Mouse (Mus musculus) layer of hippocampus, postnatal 25 days (tissue): ENCODE data around the gene Pop7. TPM values are rescaled to one million over a fixed set of nuclear protein-coding genes. Genes with fewer than 3 reads are reported as not detected.

Experiments
- DNase-seq, 2 experiments: peaks; one replicate each; pipeline ENCODE4 v3.0.0; 2022; ENCODE audit warnings: mixed read lengths in 2 of 2, low spot score in 1 of 2; ENCODE audit errors: extremely low spot score in 1 of 2
- total RNA-seq, 2 experiments: library from RNA; stranded (reverse); gene quantifications; 2 replicates each; pipeline ENCODE4 v1.2.3; 2021

The Pop7 gene
- total RNA-seq, 2 experiments from 2014 or later: 33.6 to 34.6 TPM

GRCm38 (mm10) chr5:137504041-137504440, 1.7 kb upstream of the Pop7 start:
- no peak for DNase-seq

DNA sequence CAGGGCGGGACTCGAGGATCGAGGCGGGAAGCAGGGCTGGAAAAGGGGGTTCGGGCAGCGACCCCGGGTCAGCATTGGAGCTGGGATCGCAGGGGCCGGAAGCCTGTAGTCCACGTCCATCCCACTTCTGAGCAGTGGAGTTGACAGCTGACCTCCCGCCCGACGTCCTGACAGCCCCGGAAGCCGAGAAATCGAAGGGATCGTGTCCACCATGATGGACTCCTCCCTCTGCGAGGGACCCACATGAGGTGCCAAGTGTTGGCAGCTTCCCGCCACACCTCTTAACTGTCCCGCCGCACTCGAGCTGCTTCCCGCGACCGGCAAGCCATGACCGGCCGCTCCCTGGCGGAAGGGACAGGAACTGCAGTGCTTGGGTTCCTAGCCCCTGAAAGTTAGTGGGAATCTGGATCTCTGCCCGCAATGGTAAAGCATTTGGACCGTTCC, 371 bp upstream of the Pop7 start:
- peak in 1 of 2 experiments; percentile 72 for DNase-seq

GRCm38 (mm10) chr5:137500186-137500585, 2.1 kb downstream of the Pop7 start:
- DNase-seq: no peak

- DNase-seq: no peak
Observed at GRCm38 (mm10) chr5:137493831-137494230, 8.5 kb downstream of the Pop7 start.

DNA sequence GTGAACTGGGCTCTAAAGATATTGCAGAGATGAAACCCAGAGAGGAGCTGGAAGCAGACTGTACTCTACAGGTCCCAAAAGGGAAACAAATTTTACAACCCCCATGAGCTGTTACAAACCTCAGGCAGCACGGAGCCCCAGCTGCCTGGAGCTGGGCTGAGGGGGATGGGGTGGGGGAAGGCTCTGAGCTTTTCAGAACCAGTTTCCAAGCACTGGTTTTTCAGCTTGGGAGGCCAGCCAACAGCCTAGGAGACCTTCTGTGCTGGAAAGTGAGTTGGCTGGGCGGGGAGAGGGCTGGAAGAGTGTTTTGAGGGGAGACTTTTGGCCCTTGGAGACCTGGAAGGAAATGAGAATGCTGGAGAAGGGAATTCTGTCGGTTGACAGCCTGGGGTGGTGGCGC, 10.8 kb downstream of the Pop7 start:
- DNase-seq: peak in 1 of 2 experiments; percentile 42

GRCm38 (mm10) chr5:137487616-137488015, 14.7 kb downstream of the Pop7 start:
- DNase-seq: no peak

DNA sequence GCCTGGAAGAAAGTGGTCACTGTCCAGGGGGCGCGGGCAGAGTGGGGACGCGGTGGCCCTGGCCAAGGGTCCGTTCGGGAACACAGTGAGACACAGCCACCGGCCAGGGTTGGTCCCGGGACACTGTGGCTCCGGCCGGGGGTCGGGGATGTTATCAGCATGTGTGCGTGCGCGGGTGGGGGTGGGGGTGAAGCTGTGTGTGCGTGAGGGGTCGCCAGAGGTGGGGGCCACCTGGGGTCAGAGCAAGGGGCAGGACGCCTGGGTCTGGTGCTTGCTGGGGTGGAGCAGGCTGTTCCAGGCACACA, 16.5 kb downstream of the Pop7 start:
- no peak for DNase-seq

DNA sequence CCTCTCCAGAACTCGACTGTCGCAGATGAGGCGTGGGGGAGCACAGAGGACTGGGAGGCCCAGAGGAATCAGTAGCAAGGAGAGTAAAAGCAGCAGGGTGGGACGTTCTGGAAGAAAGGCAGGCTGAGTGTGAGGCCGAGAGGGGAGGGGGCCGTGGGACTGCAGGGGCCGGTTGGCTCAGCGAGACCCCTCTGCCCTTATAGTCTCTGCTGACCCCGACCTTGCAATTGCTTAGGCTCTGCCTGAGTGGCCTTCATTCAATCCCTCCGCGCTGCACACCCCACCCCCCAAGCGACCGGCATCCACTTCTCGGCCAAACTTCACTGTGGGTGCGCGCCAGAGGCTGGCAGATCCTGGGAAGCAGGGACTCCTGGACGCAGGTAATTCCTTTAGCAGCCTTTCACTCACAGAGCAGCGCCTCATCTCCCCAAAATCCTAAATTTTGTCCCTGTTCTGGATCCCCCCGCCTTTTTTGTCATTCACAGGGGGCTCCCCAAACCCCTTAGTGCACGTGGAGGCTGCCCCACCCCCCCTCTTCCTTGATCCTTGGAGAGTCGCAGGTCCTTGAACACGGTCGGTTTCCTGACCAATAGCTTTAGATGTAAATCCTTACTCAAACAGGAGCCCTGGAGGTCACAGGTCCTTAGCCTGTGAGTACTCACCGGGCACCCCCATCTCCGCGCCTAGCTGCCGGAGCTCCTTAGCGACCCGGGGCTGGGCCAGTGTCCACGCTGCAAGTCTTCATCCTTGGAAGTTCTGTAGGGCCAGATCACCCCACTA, 17.1 kb downstream of the Pop7 start:
- DNase-seq: no peak

GRCm38 (mm10) chr5:137481897-137482296, 20.4 kb downstream of the Pop7 start:
- peak in 1 of 2 experiments; percentile 27 for DNase-seq

- peak; percentile 63 to 92 for DNase-seq
Observed at GRCm38 (mm10) chr5:137481138-137481537, 21.2 kb downstream of the Pop7 start.

DNA sequence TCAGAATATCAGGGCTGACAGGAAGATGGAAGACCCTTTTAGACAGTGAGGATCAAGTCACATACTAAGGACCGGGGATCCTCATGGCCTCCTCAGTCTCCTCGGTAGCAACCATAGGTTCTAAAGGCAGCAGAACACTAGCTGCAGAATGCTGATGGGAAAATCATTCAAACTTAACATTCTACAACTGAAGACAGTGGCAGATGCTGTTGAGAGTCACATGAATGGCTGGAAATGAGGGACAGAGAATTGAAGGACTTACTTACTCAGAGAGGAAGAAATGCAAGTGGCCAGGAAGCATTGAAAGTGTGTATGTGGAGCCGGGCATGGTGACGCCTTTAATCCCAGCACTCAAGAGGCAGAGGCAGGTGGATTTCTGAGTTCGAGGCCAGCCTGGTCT, 25.4 kb downstream of the Pop7 start, which contains the start of gene Zan:
TSS of gene Zan (minus strand) at position 101 of the 400 bp plus-strand sequence.
- no peak for DNase-seq

DNA sequence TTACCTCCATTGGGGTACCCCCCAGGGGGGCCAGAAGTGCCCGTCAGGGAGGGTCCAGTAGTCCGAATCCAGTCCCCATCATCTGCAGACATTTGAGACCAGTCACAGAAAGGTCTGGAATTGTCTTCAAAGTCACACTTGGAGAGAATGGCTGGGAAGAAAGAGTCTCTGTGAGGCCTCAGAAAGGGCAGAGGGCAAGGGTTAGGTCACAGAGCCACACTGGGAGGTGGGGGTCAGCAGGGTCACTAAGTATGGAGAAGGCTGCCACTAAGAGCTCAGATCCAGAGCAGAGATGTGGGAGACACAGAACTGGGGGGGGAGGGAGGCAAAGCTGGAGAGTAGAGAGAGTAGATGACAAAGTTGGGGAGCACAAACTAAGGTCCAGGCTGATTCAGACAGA, 28.0 kb downstream of the Pop7 start:
- no peak for DNase-seq

DNA sequence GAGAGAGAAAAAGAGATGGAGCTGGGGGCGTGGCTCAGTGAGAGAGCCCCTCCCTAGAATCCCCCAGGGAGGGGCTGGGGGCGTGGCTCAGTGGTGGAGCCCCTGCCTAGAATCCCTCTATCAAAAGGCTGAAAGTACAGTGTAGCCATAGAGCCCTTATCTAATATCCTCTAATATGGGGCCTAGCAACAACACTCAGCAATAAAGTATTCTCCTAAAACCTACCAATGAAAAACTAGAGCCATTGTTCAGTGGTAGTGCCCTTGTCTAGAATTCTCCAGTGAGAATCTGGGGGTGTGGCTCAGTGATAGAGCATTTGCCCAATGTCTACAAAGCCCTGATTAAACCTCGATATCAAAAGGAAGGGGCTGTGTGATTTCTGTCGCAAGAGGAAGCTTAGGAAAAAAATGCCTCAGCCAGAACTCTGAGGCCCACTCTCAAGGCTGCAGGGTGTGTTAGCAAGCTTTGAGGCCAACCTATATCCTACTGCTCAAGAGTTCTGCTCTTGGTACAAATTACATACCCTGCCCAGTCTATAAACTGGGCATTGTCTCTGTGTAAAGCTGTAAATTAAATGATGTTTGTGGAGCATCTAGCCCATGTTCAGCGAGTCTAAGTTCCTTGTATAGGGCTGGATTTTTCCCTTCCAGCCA, 29.9 kb downstream of the Pop7 start:
- no peak for DNase-seq

- DNase-seq: no peak
Observed at GRCm38 (mm10) chr5:137466946-137467345, 35.4 kb downstream of the Pop7 start.

DNA sequence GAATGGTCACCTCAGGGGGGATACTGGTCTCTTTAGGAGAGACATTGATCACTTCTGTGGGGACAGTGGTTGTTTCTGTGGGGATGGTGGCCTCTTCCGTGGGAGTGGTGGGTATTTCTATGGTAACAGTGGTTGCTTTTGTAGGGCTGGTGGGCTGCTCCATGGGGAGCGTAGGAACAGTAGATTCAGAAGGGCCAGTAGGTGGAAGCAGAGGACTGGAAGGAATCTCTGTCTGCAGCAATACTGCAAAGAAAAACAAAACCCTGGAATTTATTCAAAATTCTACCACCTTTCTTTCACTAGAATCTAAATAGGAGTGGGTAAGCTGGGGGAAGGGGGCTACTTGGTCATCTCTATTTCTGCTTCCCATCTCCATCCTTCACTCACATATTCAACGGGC, 37.3 kb downstream of the Pop7 start:
- no peak for DNase-seq

GRCm38 (mm10) chr5:137455866-137456591, 46.3 kb downstream of the Pop7 start:
- DNase-seq: no peak

GRCm38 (mm10) chr5:137455206-137455605, 47.1 kb downstream of the Pop7 start:
- no peak for DNase-seq
